16 mouse cellular contexts compared by ENCODE assay signal in genomic region chr14:73163363-73163998, GRCm38 (mm10).
"Had no signal": no experiment of that assay in that cellular context is flagged by ENCODE, and none has a peak within 500 bp of the region (broad histone marks: within the 10 kb centered on the region; RNA-seq: fewer than 3 reads in every experiment).

No protein-coding gene starts in this region.

- ATAC-seq: midbrain, embryonic 15.5 days had no signal

- H3K4me1 ChIP-seq: midbrain, embryonic 15.5 days; neural tube, embryonic 12.5 days; neural tube, embryonic 15.5 days; stomach, embryonic 15.5 days had no signal

- DNase-seq: kidney, adult 18-20 months; kidney, adult 9 months; kidney, postnatal 25 days; layer of hippocampus, adult 9-11 months; liver, postnatal 0 days; lung, embryonic 14.5 days; lung, postnatal 36 days; retina, postnatal 1 day; right cerebral cortex, postnatal 25 days; spleen, adult 18-20 months; thymus, postnatal 25 days had no signal

- H3K27me3 ChIP-seq: midbrain, embryonic 15.5 days; neural tube, embryonic 12.5 days; neural tube, embryonic 15.5 days; stomach, embryonic 15.5 days had no signal

- H3K4me3 ChIP-seq: layer of hippocampus, adult 2 months; midbrain, embryonic 15.5 days; neural tube, embryonic 12.5 days; neural tube, embryonic 15.5 days; stomach, embryonic 15.5 days had no signal

- H3K9me3 ChIP-seq: midbrain, embryonic 15.5 days; neural tube, embryonic 12.5 days; neural tube, embryonic 15.5 days; stomach, embryonic 15.5 days had no signal
